Mouse (Mus musculus) MEL-GATA-1-ER (cell line): Measurements from ENCODE around the gene Ctc1.
"Not testable (repeated sequence)": the region's sequence is repeated elsewhere in the genome, so short reads cannot be mapped to it uniquely, and the experiment has no call there.

Source experiments
- DNase-seq: peaks from one replicate; pipeline ENCODE4 v3.0.0-alpha.2; 2012; ENCODE audit warnings: low read depth; ENCODE audit errors: extremely low read depth

Gene Ctc1

DNA sequence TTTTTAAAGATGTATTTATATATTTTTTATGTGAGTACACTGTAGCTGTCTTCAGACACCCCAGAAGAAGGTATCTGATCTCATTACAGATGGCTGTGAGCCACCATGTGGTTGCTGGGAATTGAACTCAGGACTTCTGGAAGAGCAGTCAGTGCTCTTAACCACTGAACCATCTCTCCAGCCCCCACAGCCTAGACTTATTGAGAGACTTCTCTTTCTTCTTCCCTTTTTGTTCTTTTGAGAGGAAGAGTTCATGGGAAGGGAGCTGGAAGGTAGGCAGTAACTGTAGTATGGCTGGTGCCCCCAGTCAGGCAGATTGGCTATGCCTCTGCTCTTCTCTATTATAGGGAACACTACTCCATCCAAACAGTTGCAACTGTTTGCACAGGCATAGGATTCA, 9.1 kb upstream of the Ctc1 start:
- not testable (repeated sequence) for DNase-seq

DNA sequence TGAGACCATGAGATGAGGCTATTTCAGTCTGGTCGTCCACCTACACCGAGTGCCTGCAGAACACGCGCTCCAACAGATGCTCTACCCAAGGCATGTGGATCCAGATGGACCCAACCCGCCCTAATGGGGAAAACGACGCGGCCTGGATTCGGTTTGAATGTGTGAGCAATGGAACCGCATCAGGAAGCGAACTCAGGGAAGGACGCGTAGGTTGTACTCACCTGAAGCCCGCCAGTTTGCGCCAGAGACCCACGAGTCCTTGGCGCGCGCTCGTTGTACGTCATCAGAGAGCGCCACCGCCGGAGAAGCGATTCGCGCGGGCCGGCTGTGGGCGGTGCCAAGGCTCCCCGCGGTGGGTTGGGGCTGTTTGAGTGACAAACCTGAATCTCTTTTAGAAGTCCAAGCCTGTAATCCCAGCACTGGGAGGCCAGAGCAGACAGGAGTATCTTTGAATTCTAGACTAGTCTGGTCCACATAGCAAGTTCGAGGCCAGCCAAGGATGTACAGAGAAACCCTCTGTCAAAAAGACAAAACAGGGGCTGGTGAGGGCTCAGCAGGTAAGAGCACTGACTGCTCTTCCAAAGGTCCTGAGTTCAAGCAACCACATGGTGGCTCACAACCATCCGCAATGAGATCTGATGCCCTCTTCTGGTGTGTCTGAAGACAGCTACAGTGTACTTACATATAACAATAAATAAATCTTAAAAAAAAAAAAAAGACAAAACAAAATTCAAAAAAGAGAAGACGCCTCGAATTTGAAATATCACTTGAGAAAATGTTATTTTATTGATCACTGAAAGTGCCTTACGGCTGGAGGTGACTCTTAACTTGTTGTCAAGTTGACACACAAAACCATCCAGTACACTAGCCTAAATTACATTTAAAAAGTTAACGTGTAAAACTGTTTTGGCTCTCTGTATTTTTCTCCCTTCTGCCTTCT, 7.3 kb upstream of the Ctc1 start, which contains the start of gene Pfas:
Gene Pfas, minus strand, starts transcription at position 279 of the 940 bp plus-strand sequence.
- DNase-seq: peak; percentile 97

DNA sequence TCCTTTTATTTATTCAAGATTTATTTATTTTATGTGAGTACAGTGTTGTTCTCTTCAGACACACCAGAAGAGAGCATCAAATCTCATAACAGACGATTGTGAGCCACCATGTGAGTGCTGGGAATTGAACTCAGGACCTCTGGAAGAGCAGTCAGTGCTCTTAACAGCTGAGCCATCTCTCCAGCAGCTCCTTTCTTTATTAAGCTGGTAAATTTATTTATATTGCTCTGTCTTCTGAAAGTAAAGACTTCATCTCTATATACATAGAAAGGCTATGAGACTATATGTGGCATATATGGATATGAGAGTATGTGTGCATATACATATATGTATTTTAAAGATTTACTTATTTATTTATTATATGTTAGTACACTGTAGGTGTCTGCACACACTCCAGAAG, 6.2 kb upstream of the Ctc1 start:
- no peak for DNase-seq

DNA sequence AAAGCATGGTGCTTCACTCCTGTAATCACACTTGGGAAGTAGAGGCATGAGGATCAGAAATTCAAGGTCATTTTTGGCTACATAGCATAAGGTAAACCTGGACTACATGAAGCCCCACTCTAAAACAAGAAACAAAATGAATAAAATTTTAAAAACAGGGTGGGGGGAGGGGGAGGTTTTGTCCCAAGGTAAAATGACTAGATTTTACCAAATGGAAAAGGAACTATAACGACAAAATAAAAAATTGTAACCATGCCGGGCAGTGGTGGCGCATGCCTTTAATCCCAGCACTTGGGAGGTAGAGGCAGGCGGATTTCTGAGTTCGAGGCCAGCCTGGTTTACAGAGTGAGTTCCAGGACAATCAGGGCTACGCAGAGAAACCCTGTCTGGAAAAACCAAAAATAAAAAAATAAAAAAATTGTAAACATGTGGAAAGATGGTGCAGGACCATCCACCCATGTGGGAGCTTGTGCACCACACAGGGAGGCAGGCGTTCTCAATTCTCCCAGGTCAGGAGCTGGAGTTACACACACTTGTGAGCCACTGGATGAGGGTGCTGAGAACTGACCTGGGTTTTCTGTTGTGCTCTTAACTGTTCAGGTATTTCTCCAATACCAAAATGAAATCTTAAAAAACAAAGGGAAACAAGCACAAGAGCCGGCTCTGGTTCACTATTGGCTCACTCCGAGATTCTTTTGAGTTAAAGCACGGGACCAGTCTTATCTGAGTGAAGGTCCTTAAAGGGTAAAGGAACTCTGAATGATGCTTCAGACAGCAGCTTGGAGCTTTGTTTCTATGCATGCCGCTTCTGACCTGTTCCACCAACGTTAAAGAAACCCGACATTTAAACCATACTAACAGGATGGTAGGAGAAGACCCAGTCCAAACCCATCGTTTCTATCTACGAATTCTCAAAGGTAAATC, 5.0 kb upstream of the Ctc1 start:
- DNase-seq: no peak

DNA sequence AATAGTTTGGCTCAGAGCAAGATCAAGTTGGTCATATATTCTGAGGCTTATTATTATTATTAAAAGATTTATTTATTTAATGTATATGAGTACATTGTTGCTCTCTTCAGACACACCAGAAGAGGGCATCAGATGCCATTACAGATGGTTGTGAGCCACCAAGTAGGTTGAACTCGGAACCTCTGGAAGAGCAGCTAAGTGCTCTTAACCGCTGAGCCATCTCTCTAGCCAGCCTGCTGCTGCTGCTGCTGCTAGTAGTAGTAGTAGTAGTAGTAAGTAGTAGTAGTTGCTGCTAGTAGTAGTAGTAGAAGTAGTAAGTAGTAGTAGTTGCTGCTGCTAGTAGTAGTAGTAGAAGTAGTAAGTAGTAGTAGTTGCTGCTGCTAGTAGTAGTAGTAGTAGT, 4.3 kb upstream of the Ctc1 start:
- not testable (repeated sequence) for DNase-seq

DNA sequence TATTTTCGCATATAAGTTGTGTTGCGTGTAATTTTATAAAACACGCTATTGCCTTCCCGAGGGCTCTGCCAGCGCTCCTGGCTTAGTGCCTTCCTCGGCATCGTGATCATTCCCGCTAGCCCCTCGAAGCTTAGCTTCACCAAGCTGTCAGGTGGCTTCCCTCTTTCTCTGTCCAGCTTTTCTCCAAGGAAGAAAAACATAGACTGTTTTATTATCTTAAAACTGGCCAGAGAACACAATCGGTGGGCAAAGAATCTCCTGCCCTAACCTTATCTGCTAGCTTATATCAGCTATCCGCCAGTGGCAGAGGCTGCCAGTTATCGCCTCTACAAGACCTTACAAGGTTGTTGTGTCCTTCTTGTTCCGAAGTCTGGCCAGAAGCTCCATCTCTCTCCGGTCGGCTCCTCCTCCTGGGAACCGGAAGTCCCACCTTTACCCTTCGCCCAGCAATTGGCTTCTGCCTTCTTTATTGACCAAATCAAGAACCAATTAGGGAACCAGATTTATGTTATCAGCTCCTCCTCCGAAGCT, 3.6 kb upstream of the Ctc1 start:
- DNase-seq: peak; percentile 97

DNA sequence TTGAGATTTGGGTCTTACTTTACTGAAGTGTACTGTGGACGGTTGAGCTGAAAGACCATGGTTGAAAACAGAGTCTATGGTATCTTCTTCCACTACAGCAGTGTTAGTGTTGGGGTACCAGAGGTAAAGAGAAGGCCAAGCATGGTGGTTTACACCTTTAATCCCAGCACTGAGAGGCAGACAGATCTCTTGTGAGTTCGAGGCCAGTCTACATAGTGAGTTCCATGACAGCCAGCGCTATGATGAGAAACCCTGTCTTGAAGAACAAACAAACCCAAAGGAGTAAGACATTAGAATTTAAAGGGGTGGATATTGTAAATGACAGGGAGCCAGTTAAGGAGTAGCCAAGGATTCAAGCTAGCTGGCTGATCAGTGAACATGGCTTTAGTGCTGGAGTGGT, 1.0 kb downstream of the Ctc1 start:
- DNase-seq: no peak

DNA sequence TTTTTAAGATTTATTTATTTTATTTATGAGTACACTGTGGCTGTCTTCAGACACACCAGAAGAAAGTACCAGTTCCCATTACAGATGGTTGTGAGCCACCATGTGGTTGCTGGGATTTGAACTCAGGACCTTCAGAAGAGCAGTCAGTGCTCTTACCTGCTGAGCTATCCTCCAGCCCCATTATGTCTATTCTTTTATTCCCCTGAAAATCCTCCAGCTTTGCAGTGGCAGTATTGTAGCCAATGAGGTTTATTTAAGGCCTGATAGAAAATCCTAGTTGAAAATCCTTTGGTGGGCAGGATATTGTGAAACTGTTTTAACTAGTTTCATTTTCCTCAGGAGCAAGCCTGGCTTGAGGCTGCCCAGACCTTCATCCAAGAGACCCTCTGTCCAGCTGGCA, 5.0 kb downstream of the Ctc1 start:
- no peak for DNase-seq

DNA sequence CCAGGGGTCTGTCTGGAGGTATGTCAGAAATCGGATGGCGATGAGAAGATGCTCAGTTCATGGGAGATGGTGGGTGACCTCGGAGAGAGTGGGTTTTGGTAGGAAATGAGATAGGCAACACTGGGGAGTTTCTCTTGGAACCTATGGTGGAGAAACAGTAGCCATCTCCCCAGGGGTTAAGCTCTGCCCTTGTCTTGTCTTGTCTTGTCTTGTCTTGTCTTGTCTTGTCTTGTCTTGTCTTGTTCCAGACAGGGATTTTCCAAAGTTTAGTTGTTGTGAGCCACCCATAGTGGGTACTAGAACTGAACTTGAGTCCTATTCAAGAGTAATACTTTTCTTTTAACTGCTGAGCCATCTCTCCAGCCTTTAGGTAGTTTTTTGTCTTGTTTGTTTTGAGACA, 10.9 kb downstream of the Ctc1 start:
- DNase-seq: no peak

DNA sequence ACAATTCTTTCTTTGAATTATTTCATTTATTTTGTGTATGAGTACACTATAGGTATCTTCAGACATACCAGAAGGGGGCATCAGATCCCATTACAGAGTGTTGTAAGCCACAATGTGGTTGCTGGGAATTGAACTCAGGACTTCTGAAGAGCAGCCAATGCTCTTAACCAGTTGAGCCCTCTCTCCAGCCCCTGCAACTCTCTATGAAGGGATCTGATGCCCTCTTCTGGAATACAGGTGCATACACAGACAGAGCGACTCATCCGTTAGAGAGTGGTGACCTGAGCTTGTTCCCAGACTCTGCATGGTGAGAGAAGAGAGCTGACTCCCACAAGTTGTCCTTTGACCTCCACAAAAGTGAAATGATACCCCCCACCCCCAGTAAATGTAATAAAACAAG, 13.1 kb downstream of the Ctc1 start:
- no peak for DNase-seq

DNA sequence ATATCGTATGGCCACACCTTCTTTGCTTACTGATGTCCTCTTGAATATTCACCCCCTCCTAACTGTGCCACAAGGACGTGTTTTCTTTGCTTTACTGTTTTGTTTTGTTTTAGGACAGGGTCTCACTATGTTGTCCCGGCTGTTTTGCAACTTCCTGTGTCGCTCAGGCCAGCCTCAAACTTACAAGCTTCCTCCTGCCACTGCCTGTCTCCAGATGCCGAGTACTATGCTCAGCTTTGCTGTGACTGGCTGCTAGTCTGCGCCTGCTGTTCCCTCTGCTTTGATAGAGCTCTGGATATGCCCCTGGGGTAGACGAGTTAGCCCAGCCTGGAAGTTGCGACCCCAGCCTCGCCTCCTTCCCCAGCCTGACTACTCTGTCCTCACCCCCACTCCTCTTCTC, 17.8 kb downstream of the Ctc1 start:
- DNase-seq: no peak

DNA sequence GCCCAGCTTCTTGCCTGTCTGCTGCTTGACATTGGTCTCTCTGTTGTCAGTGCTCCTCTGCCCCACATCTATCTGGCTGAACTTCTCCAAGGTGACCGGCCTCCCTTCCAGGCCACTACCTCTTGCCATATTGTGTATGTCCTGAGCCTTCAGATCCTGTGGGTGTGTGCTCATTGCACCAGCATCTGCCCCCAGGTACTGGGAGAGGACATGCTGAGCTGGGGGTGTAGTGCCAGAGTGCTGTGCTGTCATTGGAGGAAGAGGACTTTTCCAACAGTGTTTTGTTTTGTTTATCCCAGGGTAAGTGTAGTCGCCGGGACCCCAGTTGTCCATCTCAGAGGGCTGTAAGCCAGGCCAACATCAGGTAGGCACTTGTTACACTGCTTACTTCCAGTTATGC, 18.9 kb downstream of the Ctc1 start:
- no peak for DNase-seq

DNA sequence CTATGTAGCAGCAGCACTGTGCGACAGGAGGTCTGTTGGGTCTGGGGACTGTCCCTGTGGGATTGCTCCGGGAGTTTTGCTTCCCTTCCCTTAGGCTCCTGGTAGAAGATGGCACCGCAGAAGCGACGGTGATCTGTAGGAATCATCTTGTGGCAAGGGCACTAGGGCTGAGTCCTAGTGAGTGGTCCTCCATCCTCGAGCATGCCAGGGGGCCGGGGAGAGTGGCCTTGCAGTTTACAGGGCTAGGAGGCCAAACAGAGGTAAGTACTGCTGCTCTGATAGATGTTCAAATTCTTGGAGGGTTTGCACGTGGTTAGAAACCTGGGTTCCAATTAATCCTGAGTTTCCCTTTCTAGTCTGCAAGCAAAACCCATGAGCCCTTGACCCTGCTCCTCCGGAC, 19.7 kb downstream of the Ctc1 start:
- no peak for DNase-seq

DNA sequence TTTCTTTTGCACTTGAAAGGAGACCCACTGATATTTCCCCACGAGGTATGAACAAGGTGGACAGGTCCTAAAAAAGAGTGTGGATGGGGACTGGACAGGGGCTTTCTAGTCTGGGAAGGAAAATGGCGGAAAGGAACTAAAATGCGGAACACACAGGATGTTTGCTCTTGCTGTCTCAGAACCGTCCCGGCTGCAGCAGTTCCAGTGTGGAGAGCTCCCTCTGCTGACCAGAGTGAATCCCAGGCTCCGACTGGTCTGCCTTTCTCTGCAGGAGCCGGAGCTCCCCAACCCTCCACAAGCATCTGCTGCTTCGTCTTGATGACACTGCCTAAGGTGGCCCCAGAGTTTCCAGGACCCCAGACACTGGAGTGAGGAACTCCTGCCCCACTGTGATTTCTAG, 20.1 kb downstream of the Ctc1 start:
- DNase-seq: peak; percentile 89

DNA sequence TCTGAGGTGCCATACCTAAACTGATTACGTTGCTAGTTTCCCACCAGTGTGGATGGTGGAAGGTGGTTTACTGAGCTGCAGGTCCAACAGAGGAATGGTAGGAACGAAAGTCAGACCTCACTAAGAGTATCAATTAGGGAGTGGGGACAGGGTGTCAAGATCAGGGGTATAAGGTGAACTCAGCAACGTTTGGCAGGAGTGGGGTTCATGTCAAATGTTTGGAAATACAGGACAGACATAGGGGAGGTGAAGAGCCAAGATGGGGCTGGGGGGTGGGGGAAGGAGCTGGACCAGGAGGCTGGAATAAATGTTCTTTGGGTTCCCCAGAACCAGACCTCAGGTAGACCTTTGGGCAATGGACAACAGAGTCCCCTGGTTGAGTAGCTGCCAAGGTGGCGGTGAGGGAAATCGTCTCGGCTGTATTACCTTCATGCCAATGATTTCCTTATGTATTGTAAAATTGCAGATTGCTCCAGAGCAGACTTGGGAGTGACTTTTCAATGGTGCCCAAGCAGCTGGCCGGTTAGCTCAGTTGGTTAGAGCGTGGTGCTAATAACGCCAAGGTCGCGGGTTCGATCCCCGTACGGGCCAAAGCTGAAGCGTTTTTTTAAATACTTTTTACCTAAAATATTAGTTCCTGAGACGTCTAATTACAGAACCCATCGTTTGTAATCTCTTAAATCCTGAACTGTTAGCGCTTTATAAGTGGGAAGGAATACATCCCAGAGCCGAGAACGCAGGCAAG, 20.9 kb downstream of the Ctc1 start:
- DNase-seq: no peak

DNA sequence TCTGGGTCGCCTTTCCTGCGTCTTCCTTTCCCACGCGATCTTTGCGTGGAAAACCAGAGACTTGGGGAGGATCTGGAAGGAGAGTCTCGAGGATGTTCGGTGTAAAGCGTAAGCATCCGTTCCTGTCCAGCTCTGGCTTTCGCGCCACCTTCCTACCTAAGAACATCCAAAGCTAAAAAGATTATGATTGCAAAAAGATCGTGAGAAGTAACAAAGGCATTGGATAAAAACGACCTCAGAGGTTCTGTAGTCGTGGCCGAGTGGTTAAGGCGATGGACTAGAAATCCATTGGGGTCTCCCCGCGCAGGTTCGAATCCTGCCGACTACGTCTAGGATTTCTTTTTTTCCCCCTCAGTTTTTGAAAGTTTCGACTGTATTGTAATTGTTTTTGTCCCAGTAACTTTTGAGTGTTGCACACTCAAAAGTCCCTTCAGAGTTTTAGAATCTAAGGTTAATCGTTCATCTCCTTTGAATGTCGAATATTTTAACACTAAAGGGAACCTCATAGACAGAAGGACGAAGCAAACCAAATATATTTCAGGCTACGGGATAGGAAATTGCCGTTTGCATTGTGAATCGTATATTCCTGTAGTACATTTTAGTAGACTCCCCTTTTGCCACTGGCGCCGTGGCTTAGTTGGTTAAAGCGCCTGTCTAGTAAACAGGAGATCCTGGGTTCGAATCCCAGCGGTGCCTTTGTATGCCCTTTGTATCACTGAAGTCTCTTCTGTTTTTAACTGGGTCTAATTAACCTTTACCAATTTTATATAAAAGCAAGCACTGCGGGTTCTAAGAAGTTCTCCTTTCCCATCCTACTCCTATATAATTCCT, 21.7 kb downstream of the Ctc1 start:
- DNase-seq: peak; percentile 78

DNA sequence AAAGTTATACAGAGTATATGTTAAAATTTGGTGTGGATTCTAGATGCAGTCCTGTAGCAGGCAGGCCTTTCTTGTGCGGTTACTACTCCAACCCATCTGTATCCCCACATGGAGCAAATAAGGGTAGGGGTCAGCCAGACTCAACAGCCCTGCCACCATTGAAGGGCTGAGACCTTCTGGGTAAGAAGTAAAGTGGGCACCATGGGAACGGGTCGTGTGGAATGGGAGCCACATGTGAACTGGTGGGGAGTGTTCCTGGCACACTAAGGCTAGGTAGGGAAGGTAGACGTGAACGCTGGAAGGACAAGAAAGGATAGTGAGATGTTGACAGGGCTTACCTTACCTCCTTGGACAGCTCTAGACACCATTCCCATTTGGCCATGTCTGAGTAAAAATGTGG, 22.5 kb downstream of the Ctc1 start:
- DNase-seq: no peak

DNA sequence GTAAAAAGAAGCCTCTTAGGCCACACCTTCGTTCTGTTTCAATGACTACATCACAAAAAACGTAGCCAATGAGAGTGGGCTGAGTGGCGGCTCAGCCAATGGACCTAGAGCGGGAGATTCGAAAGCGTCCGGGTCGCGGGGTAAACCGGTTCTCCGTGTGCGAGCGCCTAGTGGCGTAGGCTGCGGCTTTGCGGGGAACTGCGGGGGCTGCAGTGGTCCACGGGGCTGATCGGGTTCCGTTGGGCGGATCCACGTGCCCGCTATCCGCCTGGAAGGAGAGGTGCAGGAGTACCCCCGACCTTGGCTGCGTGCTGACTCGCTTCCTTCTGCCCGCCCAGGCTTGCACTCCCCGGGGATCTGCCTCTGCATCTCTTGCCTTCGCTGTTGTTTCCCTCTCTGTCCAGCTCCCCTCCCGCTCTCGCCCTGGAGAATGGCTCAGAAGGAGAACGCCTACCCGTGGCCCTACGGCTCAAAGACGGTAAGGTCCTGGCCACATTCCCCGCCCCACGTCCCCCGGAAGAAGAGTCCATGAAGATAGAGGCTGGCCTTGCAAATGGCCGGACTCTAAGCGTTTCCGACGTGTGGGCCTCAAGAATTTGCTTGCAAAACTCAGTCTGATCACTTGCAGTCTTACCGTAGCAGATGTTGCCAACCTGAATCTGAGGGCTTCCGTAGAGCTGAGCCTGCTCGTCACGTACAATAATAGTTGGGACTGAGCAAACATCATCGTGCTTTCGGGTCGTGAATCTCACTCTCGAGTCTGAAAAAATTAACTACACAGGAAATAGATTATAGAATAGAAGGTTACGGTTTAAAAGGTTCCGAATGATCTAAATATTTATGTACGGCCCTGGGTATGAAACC, 30.1 kb downstream of the Ctc1 start, which contains the start of gene Aurkb:
Gene Aurkb, plus strand, starts transcription at position 117 of the 864 bp plus-strand sequence.
- DNase-seq: peak; percentile 90

DNA sequence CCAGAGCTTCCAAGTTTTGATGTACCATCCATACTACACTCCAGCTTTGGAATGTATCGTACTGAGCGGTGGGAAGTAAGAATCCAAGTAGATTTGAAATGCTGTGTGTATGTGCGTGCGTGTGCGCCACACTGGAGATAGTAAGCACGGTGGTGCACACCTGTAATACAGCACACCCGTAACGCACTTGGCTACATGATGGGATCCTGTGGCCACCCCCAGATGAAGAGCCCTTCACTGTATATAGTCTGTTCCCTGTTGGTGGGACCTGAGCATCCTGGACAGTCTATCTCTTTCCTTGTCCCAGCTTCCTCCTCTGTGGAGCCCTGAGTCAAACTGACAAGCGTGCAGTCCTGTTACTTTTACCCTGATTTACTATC, 30.7 kb downstream of the Ctc1 start:
- DNase-seq: peak; percentile 11
